Comparison of ENCODE assay signal across 42 mouse cellular contexts in genomic region chr1:173579921-173580585, GRCm38 (mm10). TPM values are rescaled to one million over a fixed set of nuclear protein-coding genes. Genes with fewer than 3 reads are reported as not detected.
"Had no signal": no experiment of that assay in that cellular context is flagged by ENCODE, and none has a peak within 500 bp of the region (broad histone marks: within the 10 kb centered on the region; RNA-seq: fewer than 3 reads in every experiment).

No protein-coding gene starts in this region.

- H3K4me1 ChIP-seq: limb, embryonic 10.5 days; limb, embryonic 12.5 days; limb, embryonic 13.5 days; limb, embryonic 15.5 days; liver, embryonic 12.5 days; liver, embryonic 13.5 days; liver, embryonic 15.5 days; lung, embryonic 15.5 days; megakaryocyte, embryonic 14.5 days; midbrain, embryonic 10.5 days; midbrain, embryonic 12.5 days; midbrain, embryonic 13.5 days; midbrain, embryonic 15.5 days had no signal

- H3K9me3 ChIP-seq: midbrain, embryonic 15.5 days had no signal

- H3K27ac ChIP-seq: limb, embryonic 10.5 days; limb, embryonic 12.5 days; limb, embryonic 13.5 days; limb, embryonic 15.5 days; liver, embryonic 12.5 days; liver, embryonic 13.5 days; liver, embryonic 14.5 days; liver, embryonic 15.5 days; lung, embryonic 15.5 days; macrophage; midbrain, embryonic 10.5 days; midbrain, embryonic 12.5 days; midbrain, embryonic 13.5 days; midbrain, embryonic 15.5 days had no signal

- H3K27me3 ChIP-seq: limb, embryonic 12.5 days; limb, embryonic 13.5 days; limb, embryonic 15.5 days; liver, embryonic 12.5 days; liver, embryonic 13.5 days; liver, embryonic 15.5 days; lung, embryonic 15.5 days; megakaryocyte, embryonic 14.5 days; midbrain, embryonic 12.5 days; midbrain, embryonic 13.5 days; midbrain, embryonic 15.5 days had no signal

- H3K9ac ChIP-seq: limb, embryonic 12.5 days; limb, embryonic 13.5 days; limb, embryonic 15.5 days; liver, embryonic 12.5 days; liver, embryonic 13.5 days; liver, embryonic 14.5 days; liver, embryonic 15.5 days; liver, postnatal 0 days; lung, embryonic 14.5 days; lung, embryonic 15.5 days; midbrain, embryonic 12.5 days; midbrain, embryonic 13.5 days; midbrain, embryonic 15.5 days had no signal

- H3K4me2 ChIP-seq: limb, embryonic 12.5 days; limb, embryonic 13.5 days; limb, embryonic 15.5 days; liver, embryonic 11.5 days; liver, embryonic 12.5 days; liver, embryonic 13.5 days; liver, embryonic 15.5 days; lung, embryonic 14.5 days; lung, embryonic 15.5 days; midbrain, embryonic 11.5 days; midbrain, embryonic 12.5 days; midbrain, embryonic 13.5 days; midbrain, embryonic 15.5 days had no signal

- H3K4me3 ChIP-seq: limb, embryonic 10.5 days; limb, embryonic 12.5 days; limb, embryonic 13.5 days; limb, embryonic 15.5 days; liver, embryonic 12.5 days; liver, embryonic 13.5 days; liver, embryonic 15.5 days; lung, embryonic 15.5 days; megakaryocyte, embryonic 14.5 days; midbrain, embryonic 10.5 days; midbrain, embryonic 12.5 days; midbrain, embryonic 13.5 days; midbrain, embryonic 15.5 days; myocyte had no signal

- H3K36me3 ChIP-seq: limb, embryonic 10.5 days; limb, embryonic 12.5 days; limb, embryonic 13.5 days; limb, embryonic 15.5 days; liver, embryonic 12.5 days; liver, embryonic 13.5 days; liver, embryonic 15.5 days; lung, embryonic 15.5 days; midbrain, embryonic 10.5 days; midbrain, embryonic 12.5 days; midbrain, embryonic 13.5 days; midbrain, embryonic 15.5 days had no signal

- DNase-seq: left cerebral cortex, postnatal 4 days; liver; liver, embryonic 13.5 days; liver, postnatal 0 days; lung, adult 18-20 months; lung, adult 2 months; lung, embryonic 14.5 days; lung, postnatal 10 days; lung, postnatal 14 days; lung, postnatal 36 days; lung, postnatal 4 days; midbrain, embryonic 14.5 days had no signal

RNA-seq across cellular contexts. Expression of gene Ifi213, which starts 19.0 kb away (rescaled TPM):
- total RNA-seq: left cerebral cortex, postnatal 10 days; left cerebral cortex, postnatal 14 days; left cerebral cortex, postnatal 25 days; left cerebral cortex, postnatal 36 days had no signal
- polyA plus RNA-seq: limb, embryonic 10.5 days; limb, embryonic 11.5 days; limb, embryonic 12.5 days; limb, embryonic 13.5 days; liver, embryonic 11.5 days; liver, embryonic 12.5 days; liver, embryonic 13.5 days; lung, embryonic 14.5 days; lung, embryonic 16.5 days; midbrain, embryonic 10.5 days; midbrain, embryonic 11.5 days; midbrain, embryonic 12.5 days; midbrain, embryonic 16.5 days; midbrain, postnatal 0 days; myocyte; neural tube, embryonic 11.5 days had no signal

RNA-seq across cellular contexts. Expression of gene Ifi214, which starts 44.3 kb away (rescaled TPM):
- total RNA-seq: left cerebral cortex, adult 8-10 months; left cerebral cortex, postnatal 10 days; left cerebral cortex, postnatal 14 days; left cerebral cortex, postnatal 25 days; left cerebral cortex, postnatal 36 days; left cerebral cortex, postnatal 4 days; midbrain, postnatal 0 days had no signal
- polyA plus RNA-seq: limb, embryonic 10.5 days; limb, embryonic 11.5 days; limb, embryonic 12.5 days; limb, embryonic 13.5 days; limb, embryonic 14.5 days; limb, embryonic 15.5 days; liver, adult 2 months; liver, embryonic 11.5 days; liver, embryonic 12.5 days; liver, embryonic 13.5 days; liver, embryonic 14.5 days; lung, embryonic 14.5 days; lung, embryonic 16.5 days; lung, postnatal 0 days; midbrain, embryonic 10.5 days; midbrain, embryonic 11.5 days; midbrain, embryonic 12.5 days; midbrain, embryonic 13.5 days; midbrain, embryonic 14.5 days; midbrain, embryonic 15.5 days; midbrain, embryonic 16.5 days; midbrain, postnatal 0 days; myocyte; neural tube, embryonic 11.5 days had no signal

RNA-seq across cellular contexts. Expression of gene Ifi209, which starts 50.7 kb away (rescaled TPM):
- total RNA-seq: left cerebral cortex, postnatal 10 days; left cerebral cortex, postnatal 14 days; left cerebral cortex, postnatal 25 days; left cerebral cortex, postnatal 36 days; left cerebral cortex, postnatal 4 days had no signal
- polyA plus RNA-seq: limb, embryonic 12.5 days; midbrain, embryonic 10.5 days; midbrain, embryonic 11.5 days; midbrain, embryonic 13.5 days; neural tube, embryonic 11.5 days had no signal
